Mouse (Mus musculus) hindbrain, embryonic 16.5 days (tissue): ENCODE measurements around the gene Gzmn. TPM values are rescaled to one million over a fixed set of nuclear protein-coding genes. Genes with fewer than 3 reads are reported as not detected.
"Not testable (repeated sequence)": the region's sequence is repeated elsewhere in the genome, so short reads cannot be mapped to it uniquely, and the experiment has no call there.

Source experiments
- ATAC-seq: fragments of 200-750 bp; cut with Nextera tagmentation; 2 replicates; pipeline ENCODE4 v1.8.0; 2017; ENCODE audit warnings: moderate TSS enrichment, moderate library complexity
- H3K27ac ChIP-seq: fragments of 300-500 bp; sonication (generic); 2 replicates; pipeline ENCODE4 v1.5.1; 2014; ENCODE audit warnings: low read depth, mild to moderate bottlenecking, control low read depth, low read length, moderate library complexity
- H3K27me3 ChIP-seq: fragments of 300-500 bp; sonication (generic); replicated peaks from 2 replicates; pipeline ENCODE4 v1.6.1; 2014; ENCODE audit warnings: low read length; ENCODE audit not compliant: control insufficient read depth, insufficient read depth
- H3K36me3 ChIP-seq: fragments of 300-500 bp; sonication (generic); 2 replicates; pipeline ENCODE4 v1.6.1; 2014; ENCODE audit warnings: mild to moderate bottlenecking, low read length, moderate library complexity, mixed read lengths; ENCODE audit not compliant: control insufficient read depth, insufficient read depth
- H3K4me1 ChIP-seq: fragments of 300-500 bp; sonication (generic); 2 replicates; pipeline ENCODE4 v1.6.1; 2014; ENCODE audit warnings: low read depth, low read length; ENCODE audit not compliant: control insufficient read depth, insufficient read depth
- H3K4me2 ChIP-seq: fragments of 300-500 bp; sonication (generic); 2 replicates; pipeline ENCODE4 v1.6.1; 2014; ENCODE audit warnings: mild to moderate bottlenecking, low read length, control low read depth, moderate library complexity
- H3K4me3 ChIP-seq: fragments of 300-500 bp; sonication (generic); 2 replicates; pipeline ENCODE4 v1.5.1; 2014; ENCODE audit warnings: mild to moderate bottlenecking, low read length, control low read depth, moderate library complexity
- H3K9ac ChIP-seq: fragments of 300-500 bp; sonication (generic); 2 replicates; pipeline ENCODE4 v1.6.1; 2014; ENCODE audit warnings: low read depth, mild to moderate bottlenecking, control low read depth, low read length, moderate library complexity
- H3K9me3 ChIP-seq: fragments of 300-500 bp; sonication (generic); 2 replicates; pipeline ENCODE4 v1.6.1; 2014; ENCODE audit warnings: mild to moderate bottlenecking, low read length, moderate library complexity; ENCODE audit not compliant: control insufficient read depth
- WGBS: fragments of 180-500 bp; shearing (Covaris S2); extraction: QIAGEN DNeasy Blood & Tissue Kit; methylation state at CpG from one replicate; pipeline ENCODE4 v1.1.7; 2014; 5-methylcytosine and 5-hydroxymethylcytosine counted together
- polyA plus RNA-seq: library from polyadenylated mRNA; unstranded; fragments of >200 nt; fragmentation: Nextera tagmentation; extraction: Ambion mirVana; gene quantifications from 2 replicates; pipeline ENCODE4 v1.2.1, GENCODE M21; 2015

Gene Gzmn
- polyA plus RNA-seq, 1 experiment from 2014 or later, result not detected

DNA sequence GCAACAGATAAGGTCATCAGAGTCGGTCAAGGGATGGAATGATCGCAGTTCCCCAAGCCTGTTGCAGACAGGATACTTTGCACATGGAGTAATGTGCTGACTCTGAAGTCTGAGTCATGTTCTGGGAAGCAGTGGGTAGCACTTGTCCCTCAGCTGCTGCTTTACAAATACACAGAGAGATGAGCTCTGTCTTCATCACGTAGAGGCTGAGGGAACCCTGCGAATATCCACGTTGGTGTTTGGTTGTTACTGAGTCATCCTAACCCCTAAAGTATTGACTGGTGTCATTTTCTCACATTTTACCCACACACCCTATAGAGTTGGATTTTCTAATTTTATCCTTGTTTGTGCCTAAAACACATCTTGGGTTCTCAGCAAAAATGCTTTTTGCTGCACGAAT is 6.4 kb downstream of the Gzmn start:
- ATAC-seq, result no peak
- no peaks in the 10 kb centered on the region for H3K4me1 ChIP-seq
- 88% methylated on average over 6 of the region's 6 CpGs for WGBS
- H3K27ac ChIP-seq, result no peak overlapping the region
- H3K4me3 ChIP-seq, result no peak overlapping the region
- H3K36me3 ChIP-seq, result no peaks in the 10 kb centered on the region
- H3K9ac ChIP-seq, result no peak overlapping the region
- H3K9me3 ChIP-seq, result no peaks in the 10 kb centered on the region
- no peak overlapping the region for H3K4me2 ChIP-seq
- H3K27me3 ChIP-seq, result no peaks in the 10 kb centered on the region

- ATAC-seq, result no peak
- H3K4me3 ChIP-seq, result no peak overlapping the region
- no peak overlapping the region for H3K9ac ChIP-seq
- H3K36me3 ChIP-seq, result no peaks in the 10 kb centered on the region
- H3K27ac ChIP-seq, result no peak overlapping the region
- 90% methylated on average over 2 of the region's 2 CpGs for WGBS
- H3K4me1 ChIP-seq, result no peaks in the 10 kb centered on the region
- no peaks in the 10 kb centered on the region for H3K9me3 ChIP-seq
- no peaks in the 10 kb centered on the region for H3K27me3 ChIP-seq
- no peak overlapping the region for H3K4me2 ChIP-seq
Observed at GRCm38 (mm10) chr14:56162109-56162508, 12.3 kb downstream of the Gzmn start.

DNA sequence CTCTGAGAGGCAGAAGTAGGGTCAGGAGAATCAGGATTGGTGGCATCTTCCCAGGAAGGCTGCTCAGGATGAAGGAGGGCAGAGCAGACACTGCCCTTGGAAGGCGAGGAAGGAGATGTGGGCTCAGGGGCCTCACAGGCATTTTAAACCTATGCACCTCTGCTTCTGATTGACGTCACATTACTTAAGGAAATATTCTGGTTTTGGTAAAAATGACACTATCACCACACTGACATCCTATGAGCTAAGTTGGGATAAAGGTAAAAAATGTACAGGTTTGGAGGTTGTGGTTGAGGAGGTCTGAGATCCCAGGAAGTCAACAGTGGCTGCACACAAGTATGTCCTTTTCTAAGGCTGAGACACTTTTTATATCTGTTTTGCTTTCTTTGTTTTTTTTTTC is 14.9 kb downstream of the Gzmn start, which contains the start of gene Gzmg:
Gene Gzmg, minus strand, starts transcription at position 101 of the 400 bp plus-strand sequence.
- WGBS, result 96% methylated on average over 2 of the region's 2 CpGs
- ATAC-seq, H3K4me1 ChIP-seq, H3K9me3 ChIP-seq, H3K36me3 ChIP-seq, H3K9ac ChIP-seq, H3K27ac ChIP-seq, H3K27me3 ChIP-seq, H3K4me3 ChIP-seq, H3K4me2 ChIP-seq: not testable (repeated sequence)

GRCm38 (mm10) chr14:56155340-56155739 is 19.1 kb downstream of the Gzmn start:
- no peaks in the 10 kb centered on the region for H3K4me1 ChIP-seq
- H3K36me3 ChIP-seq, result no peaks in the 10 kb centered on the region
- ATAC-seq, result no peak
- no peak overlapping the region for H3K27ac ChIP-seq
- no peaks in the 10 kb centered on the region for H3K27me3 ChIP-seq
- no peak overlapping the region for H3K9ac ChIP-seq
- H3K4me2 ChIP-seq, result no peak overlapping the region
- H3K4me3 ChIP-seq, result no peak overlapping the region
- H3K9me3 ChIP-seq, result no peaks in the 10 kb centered on the region
- WGBS, result 73% methylated on average over 2 of the region's 2 CpGs

- H3K36me3 ChIP-seq, H3K9ac ChIP-seq, H3K4me1 ChIP-seq, H3K27me3 ChIP-seq, H3K27ac ChIP-seq, H3K4me3 ChIP-seq, H3K9me3 ChIP-seq, H3K4me2 ChIP-seq: not testable (repeated sequence)
- ATAC-seq, result peak; percentile 27; the same call in 1 of the 2 replicates
- 78% methylated on average over 1 of the region's 1 CpGs for WGBS
Observed at GRCm38 (mm10) chr14:56133675-56134074, 40.7 kb downstream of the Gzmn start.

DNA sequence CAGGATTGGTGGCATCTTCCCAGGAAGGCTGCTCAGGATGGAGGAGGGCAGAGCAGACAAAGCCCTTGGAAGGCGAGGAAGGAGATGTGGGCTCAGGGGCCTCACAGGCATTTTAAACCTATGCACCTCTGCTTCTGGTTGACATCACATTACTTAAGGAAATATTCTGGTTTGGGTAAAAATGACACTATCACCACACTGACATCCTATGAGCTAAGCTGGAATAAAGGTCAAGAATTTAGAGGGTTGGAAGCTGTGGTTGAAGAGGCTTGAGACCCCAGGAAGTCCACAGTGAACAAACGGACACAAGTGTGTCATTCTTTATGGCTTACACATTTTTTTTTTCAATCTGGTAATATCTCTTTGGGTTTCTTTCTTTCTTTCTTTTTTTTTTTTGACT is 41.9 kb downstream of the Gzmn start, which contains the start of gene Gzmd:
Gene Gzmd, minus strand, starts transcription at position 101 of the 400 bp plus-strand sequence.
- H3K36me3 ChIP-seq, H3K4me1 ChIP-seq, ATAC-seq, H3K4me2 ChIP-seq, H3K9me3 ChIP-seq, H3K9ac ChIP-seq, H3K27me3 ChIP-seq, H3K27ac ChIP-seq, H3K4me3 ChIP-seq: not testable (repeated sequence)
- WGBS, result 83% methylated on average over 2 of the region's 2 CpGs

GRCm38 (mm10) chr14:56128341-56128740 is 46.1 kb downstream of the Gzmn start:
- H3K9me3 ChIP-seq, result no peaks in the 10 kb centered on the region
- ATAC-seq, result no peak

GRCm38 (mm10) chr14:56123516-56123915 is 50.9 kb downstream of the Gzmn start:
- Histone ChIP-seq H3K27ac (no peak overlapping the region), H3K4me3 (no peak overlapping the region), H3K36me3 (no peaks in the 10 kb centered on the region), H3K4me2 (no peak overlapping the region), H3K27me3 (no peaks in the 10 kb centered on the region), H3K4me1 (no peaks in the 10 kb centered on the region), H3K9me3 (no peaks in the 10 kb centered on the region), H3K9ac (no peak overlapping the region)
- no peak for ATAC-seq
- WGBS, result 64% methylated on average over 3 of the region's 3 CpGs

More at GRCm38 (mm10) chr14:56128341-56128740, 46.1 kb downstream of the Gzmn start:
- H3K27ac ChIP-seq, result no peak overlapping the region
- no peak overlapping the region for H3K9ac ChIP-seq
- no peak overlapping the region for H3K4me2 ChIP-seq
- no peaks in the 10 kb centered on the region for H3K27me3 ChIP-seq
- H3K36me3 ChIP-seq, result no peaks in the 10 kb centered on the region
- 51% methylated on average over 3 of the region's 3 CpGs for WGBS
- no peaks in the 10 kb centered on the region for H3K4me1 ChIP-seq
- H3K4me3 ChIP-seq, result no peak overlapping the region

GRCm38 (mm10) chr14:56120525-56120924 is 53.9 kb downstream of the Gzmn start, which contains the start of gene Gzme:
Gene Gzme (minus strand): TSS chr14:56120625.
- no peak within 1 kb of the TSS for H3K9ac ChIP-seq
- H3K9me3 ChIP-seq, result no peaks in the 10 kb centered on the region
- H3K27me3 ChIP-seq, result no peaks in the 10 kb centered on the region
- H3K27ac ChIP-seq, result no peak within 1 kb of the TSS
- no peaks in the 10 kb centered on the region for H3K36me3 ChIP-seq
- no peaks in the 10 kb centered on the region for H3K4me1 ChIP-seq
- no peak within 1 kb of the TSS for H3K4me2 ChIP-seq
- no peak for ATAC-seq
- no peak within 1 kb of the TSS for H3K4me3 ChIP-seq
